Mouse (Mus musculus) cerebellum, adult 9-11 months (tissue): ENCODE data around the gene Fam69a.
"Not testable (repeated sequence)": the region's sequence is repeated elsewhere in the genome, so short reads cannot be mapped to it uniquely, and the experiment has no call there.

Experiments used
- DNase-seq: peaks from one replicate; pipeline ENCODE4 v3.0.0; 2022

The Fam69a gene

DNA sequence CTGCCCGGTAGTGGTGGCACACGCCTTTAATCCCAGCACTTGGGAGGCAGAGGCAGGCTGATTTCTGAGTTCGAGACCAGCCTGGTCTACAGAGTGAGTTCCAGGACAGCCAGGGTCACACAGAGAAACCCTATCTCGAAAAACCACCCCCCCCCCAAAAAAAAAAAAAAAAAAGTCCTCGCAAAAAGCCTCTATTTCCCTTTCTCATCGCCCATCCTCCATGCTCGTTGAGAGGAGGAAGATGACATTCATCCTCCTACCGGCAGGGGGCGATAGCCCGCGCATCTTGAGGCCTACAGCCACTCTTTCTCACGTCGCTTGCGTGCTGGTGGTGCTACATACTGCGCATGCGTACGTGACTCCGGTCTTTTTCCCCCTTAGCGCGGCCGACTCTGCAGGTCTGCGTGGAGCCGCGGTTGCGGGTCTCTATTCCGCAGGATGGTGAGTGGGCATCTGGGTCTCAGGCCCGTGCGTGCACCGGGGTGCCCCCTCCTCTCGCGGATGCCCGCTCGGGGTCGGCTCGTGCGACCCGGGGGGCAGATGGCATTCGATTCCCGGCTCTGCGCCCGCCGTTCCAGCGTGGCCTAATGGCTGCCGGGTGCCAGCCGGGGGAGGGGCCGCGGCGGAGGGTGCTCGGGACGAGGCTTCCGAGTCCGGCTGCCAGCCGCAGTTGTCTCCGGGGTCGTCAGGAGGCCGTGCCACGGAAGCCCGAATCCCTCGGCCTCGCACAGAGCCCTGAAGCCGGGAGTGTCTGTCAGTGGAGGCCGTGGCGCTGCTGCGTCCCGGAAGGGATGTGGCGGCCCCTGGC is 86.5 kb downstream of the Fam69a start, which contains the start of gene Rpl5:
TSS of gene Rpl5 (plus strand) at position 297 of the 808 bp plus-strand sequence.
- peak; percentile 95 for DNase-seq

DNA sequence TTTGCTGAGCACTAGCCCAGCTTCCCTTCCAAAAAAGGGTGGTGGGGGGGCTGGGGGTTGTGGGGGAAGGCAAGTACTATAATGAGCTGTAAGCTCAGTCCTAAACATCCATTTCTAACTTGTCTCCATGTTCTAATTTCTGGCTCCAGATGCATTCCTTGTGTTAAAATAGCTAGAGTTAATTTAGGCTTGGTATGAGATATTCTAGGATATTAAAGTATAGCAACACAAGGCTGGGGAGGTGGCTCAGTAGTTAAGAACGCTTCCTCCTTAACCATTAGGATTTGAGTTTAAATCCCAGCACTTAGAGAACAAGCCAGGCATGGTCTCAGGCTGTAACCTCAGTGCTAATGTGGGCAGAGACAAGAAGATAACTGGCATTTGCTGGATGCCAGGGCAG is 90.6 kb downstream of the Fam69a start:
- no peak for DNase-seq

- no peak for DNase-seq
These were observed 92.2 kb downstream of the Fam69a start for GRCm38 (mm10) chr5:107894676-107895075.

GRCm38 (mm10) chr5:107891515-107891914 is 95.4 kb downstream of the Fam69a start:
- not testable (repeated sequence) for DNase-seq

DNA sequence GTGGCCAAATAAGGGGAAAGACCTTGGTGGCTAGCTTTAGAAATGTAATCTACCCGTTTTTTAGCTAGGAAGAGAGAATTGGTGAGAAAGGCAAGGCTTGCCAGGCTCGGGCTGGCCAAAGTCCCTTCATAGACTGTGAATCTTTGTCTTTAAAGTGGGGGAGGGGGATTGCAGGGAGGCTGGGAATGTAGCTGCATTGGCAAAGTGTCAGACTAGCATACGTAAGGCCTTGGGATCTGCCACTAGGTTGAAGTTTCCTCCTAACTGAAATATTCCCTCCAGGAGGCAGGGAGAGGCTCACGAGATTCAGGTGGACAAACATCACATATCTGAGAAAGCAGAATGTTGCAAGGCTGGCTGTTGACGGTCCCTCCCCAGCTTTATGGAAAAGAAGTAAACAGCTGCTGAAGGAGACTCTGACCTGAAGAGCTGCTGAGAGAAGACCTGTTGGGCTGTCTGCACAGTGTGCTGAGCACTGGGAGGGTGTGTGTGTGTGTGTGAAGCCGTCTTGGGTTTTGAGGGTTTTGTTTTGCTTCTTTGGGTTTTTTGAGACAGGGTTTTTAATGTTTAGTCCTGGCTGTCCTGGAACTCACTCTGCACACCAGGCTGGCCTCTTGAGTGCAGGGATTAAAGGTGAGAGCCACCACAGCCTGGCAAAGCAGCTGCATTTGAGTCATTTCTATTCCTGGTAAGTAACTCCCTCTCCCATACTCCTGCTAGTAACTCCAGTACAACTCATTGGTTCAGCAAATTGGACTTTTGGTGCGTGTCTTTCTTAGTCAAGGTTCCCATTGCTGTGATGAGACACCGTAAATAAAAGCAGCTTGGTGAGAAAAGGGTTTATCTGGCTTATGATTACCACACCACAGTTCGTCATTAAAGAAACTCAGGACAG is 96.6 kb downstream of the Fam69a start:
- no peak for DNase-seq

GRCm38 (mm10) chr5:107880710-107881109 is 106.2 kb downstream of the Fam69a start:
- no peak for DNase-seq

DNA sequence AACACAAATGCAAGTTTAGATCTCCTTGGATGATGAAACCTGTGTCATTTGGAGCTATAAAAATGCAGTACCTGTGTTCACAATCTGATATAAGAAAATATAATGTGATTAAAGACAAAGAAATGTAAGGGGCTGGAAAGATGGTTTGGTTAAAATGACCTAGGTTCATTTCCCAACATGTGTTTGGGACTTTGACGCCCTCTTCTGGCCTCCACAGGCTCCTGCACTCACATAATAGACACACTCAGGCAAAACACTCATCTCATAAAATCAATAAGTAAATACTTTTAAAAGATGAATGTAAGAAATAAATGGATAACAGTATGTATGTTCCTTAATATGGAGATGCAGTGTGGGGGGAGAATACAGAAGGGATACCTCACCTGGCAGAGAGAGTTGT is 109.8 kb downstream of the Fam69a start:
- no peak for DNase-seq

DNA sequence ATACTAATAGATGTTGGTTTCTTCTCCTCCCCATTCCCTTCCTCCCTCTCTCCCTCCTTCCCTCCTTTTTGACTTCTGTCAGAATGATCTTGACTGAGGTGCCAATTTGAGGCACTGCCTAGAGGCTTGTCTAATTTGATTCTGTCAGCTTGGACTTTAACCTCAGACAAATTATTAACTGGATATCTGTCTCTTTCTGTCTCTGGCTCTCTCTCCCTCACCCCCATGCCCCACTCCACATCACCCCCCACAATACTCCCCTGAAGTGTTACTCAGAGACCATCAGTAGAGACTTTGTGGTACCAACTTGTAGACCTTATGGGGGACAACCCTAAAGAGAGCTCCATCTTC is 111.6 kb downstream of the Fam69a start:
- no peak for DNase-seq

DNA sequence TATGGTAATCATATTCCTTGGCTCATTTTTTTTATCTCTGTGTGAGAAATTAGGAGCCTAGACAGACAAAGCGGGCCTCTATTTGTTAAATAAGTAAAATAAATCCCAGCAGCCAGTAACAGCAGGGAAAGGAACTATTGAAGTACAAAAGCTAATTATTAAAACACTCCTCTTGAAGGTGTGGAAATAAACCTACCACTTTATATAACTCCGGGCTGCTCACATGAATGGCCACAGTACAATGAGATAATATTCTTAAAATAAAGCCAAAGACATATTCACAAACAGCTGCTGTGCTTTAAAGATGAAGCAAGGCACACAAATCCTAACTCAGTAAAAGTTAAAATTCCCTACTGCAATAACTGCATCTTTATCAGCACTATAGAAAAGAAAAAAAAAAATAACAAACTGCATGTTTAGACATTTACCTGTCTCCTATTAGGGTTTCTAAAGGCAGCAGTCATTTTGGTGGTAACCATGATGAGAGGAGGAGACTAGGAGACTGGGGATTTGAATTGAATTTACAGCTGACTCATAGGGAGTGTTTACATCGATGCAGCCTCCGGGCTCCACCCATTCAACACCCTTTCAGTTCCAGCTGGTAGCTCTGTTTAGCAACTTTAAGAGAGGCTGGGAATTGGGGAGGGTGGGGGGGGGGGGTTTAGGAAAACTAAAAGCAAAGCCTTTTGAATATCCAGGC is 112.2 kb downstream of the Fam69a start, which contains the start of gene Evi5:
TSS of gene Evi5 (minus strand) at position 547 of the 700 bp plus-strand sequence.
- no peak for DNase-seq

DNA sequence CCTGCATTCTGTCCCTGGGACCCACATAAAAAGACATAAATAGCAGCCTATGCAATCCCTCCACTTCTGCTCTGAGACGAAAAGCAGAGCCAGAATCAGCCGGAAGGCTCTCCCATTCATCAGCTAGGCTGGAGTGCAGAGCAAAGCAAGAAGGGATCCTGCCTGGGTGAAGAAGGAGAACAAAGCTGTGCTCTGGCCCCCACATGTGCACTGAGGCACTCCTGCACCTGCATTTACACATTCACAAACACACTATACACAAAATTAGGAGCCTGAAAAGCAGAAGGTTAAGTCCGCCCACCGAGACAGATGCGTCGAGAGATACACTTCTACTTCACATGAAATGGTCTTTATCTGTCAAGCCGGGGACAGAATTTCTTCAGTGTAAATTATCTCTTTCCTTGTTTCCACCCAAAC is 113.0 kb downstream of the Fam69a start:
- no peak for DNase-seq

DNA sequence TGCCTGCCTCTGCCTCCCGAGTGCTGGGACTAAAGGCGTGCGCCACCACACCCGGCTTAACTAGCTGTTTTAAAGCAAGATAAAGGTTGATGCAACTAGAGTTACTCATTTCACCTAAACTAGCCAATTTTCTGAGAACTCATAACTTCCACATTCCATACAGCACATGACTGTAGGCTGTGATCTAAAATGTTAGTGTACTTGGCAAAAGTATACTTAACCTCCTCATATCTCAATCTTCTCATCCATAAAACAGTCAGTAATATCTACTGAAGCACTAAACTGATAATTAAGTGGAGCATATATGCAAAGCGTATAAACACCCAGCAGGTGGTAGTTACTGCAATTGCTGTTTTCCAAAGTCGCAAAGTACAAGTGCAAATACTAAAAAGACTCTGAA is 113.6 kb downstream of the Fam69a start:
- DNase-seq, result no peak

- no peak for DNase-seq
These were observed 117.2 kb downstream of the Fam69a start for GRCm38 (mm10) chr5:107869701-107870100.

DNA sequence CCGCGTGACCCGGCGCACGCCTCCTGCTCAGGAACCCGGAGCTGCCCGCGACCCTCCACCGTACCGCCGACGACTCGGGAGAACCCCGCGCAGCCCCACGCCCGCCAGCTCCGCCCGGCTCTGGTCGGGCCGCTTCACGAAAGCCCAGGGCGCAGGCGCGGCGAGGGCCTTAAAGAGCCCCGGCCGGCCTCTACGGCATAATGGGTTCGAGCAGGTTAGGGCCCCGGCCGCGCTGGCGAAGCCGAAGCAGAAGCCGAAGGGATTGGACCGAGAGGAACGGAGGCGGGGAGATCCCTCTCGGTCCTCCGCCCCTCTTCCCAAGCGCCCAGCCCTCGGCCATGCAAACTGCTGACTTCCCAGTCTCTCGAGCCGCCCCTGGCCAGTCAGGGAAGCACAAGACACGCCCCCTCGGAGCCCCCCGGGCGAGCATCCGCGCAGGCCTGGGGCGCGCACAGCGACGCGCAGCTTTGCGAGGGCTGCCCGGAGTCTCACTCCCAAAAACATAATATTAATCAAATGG is 117.9 kb downstream of the Fam69a start:
- peak; percentile 93 for DNase-seq

DNA sequence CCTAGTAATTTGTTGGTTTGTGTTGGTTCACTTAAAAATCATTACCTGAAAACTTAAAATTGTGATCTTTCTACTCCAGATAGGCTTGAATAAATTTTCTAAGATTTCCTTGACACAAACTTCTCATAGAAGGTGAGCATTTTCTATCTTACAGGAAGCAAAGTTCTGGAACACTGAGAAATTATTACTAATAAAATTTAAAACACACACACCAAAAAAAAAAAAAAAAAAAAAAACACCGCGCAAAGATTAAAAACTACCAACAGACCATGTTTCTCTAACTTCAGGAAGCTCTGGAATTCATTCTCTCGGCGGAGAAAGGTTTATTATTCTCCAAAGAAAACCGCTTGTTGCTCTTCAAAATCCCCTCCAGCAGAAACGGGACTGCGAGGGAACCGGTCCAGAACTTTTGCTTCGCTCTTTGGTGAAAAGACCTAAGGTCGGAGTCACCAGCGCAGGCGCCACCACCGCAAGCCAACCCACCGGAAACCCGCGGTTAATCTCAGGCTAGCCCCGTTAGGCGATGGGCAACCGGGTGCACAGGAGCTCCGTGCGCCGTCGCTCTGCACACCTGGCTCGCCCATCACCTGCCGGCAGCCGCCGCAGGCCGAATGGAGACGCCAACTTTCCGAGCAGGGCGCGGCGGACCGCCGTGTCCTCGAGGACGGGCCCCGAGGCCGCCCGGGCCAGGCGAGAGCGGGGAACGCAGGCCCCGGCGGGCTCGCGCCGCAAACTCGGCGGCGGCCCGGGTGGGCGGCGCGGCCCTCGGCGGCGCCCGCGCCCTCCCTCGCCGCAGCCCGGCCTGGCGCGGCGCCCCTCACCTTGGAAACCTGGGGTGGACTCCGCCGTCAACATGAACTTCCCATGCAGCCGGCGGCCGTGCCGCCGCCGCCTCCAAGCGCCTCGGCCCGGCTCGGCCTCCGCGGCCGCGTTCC is 118.6 kb downstream of the Fam69a start:
- peak; percentile 50 for DNase-seq

DNA sequence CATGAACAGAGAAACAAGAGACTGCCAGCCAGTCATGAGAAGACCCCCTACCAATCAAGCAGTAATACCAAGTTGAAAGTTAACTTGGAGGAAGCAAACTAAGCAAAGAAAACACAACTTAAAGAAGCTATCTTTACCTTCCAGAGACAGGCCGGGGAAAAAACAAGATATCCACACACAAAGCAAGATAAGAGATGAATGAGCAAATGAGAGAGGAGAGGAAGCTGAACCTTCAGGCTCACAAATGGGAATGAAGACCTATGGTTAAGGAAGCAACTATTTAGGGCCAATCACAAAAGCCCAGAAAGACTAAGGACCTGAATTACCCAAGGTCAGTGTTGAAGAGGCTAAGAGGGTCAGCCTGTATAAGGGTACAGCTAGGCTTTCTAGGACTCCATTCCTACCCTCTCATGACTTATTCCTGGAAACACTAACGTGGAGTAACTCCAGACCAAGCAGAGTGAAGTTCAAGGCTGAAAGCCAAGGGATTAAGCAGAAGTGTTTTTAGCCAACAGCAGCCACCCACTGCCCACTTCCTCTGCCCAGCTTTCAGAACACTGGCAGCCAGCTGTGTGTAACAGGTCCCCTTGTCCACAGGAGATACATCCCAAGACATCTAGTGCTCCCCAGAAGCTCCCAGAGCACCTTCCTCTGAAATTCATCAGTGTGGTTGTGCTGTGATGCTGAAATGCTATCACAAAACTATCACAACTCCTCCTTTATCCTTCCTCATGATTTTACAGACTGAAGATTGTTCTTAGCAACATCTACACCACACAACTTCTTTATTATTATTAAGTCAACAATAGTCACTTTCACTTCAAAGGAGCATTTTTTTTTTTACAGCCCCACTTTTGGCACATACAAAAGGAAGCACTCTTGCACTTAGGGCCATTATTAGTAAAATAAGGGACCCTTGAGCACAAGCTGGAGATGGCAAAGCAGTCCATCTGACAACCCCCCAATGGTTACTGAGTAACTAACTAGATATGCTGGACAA is 120.5 kb downstream of the Fam69a start:
- DNase-seq, result no peak

DNA sequence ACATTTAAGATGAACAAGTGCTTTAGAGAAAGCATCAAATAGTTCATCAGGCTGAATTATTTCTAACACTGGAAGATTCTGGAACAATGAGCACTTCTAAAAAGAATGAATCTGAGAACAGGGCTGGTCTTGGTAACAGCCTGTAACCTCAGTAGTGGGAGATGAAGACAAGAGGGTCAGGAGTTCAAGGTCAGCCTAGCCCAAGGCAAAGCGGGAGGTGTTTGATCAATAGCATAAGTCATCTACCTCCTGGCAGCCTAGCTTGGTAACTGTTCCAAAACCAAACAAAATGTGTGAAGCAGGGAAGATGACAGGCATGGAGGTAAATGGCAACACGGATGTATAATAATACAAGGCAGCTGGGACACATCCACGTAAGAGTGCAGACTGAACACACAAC is 122.9 kb downstream of the Fam69a start:
- DNase-seq, result no peak

- DNase-seq, result no peak
These were observed 127.9 kb downstream of the Fam69a start for GRCm38 (mm10) chr5:107858963-107859362.
